Mouse (Mus musculus) heart, embryonic 16.5 days (tissue): Measurements from ENCODE around the gene Hoxd1. TPM values are rescaled to one million over a fixed set of nuclear protein-coding genes. Genes with fewer than 3 reads are reported as not detected.

Experiments used
- ATAC-seq: fragments of 200-750 bp; cut with Nextera tagmentation; replicated peaks from 2 replicates; pipeline ENCODE4 v1.8.0; 2017; ENCODE audit warnings: moderate number of reproducible peaks; ENCODE audit not compliant: insufficient read depth, low FRiP score; ENCODE audit errors: extremely low read depth
- H3K27ac ChIP-seq: fragments of 300-500 bp; sonication (generic); 2 replicates; pipeline ENCODE4 v1.5.1; 2014; ENCODE audit warnings: mild to moderate bottlenecking, low read length, control low read depth, moderate library complexity
- H3K27me3 ChIP-seq: fragments of 300-500 bp; sonication (generic); 2 replicates; pipeline ENCODE4 v1.6.1; 2014; ENCODE audit warnings: low read length, mixed read lengths; ENCODE audit not compliant: control insufficient read depth, insufficient read depth
- H3K36me3 ChIP-seq: fragments of 300-500 bp; sonication (generic); 2 replicates; pipeline ENCODE4 v1.6.1; 2014; ENCODE audit not compliant: control insufficient read depth, insufficient read depth
- H3K4me1 ChIP-seq: fragments of 300-500 bp; sonication (generic); 2 replicates; pipeline ENCODE4 v1.6.1; 2014; ENCODE audit warnings: low read length, mixed read lengths; ENCODE audit not compliant: control insufficient read depth, insufficient read depth
- H3K4me2 ChIP-seq: fragments of 300-500 bp; sonication (generic); 2 replicates; pipeline ENCODE4 v1.6.1; 2014; ENCODE audit warnings: low read depth, mild to moderate bottlenecking, control low read depth, low read length
- H3K4me3 ChIP-seq: fragments of 300-500 bp; sonication (generic); 2 replicates; pipeline ENCODE4 v1.5.1; 2014; ENCODE audit warnings: mild to moderate bottlenecking, control low read depth, low read length
- H3K9ac ChIP-seq: fragments of 300-500 bp; sonication (generic); 2 replicates; pipeline ENCODE4 v1.6.1; 2014; ENCODE audit warnings: low read length, control low read depth
- H3K9me3 ChIP-seq: fragments of 300-500 bp; sonication (generic); replicated peaks from 2 replicates; pipeline ENCODE4 v1.6.1; 2016; ENCODE audit warnings: low read length; ENCODE audit not compliant: control insufficient read depth
- WGBS: fragments of 180-500 bp; shearing (Covaris S2); extraction: QIAGEN DNeasy Blood & Tissue Kit; methylation state at CpG from one replicate; pipeline ENCODE4 v1.1.7; 2014; 5-methylcytosine and 5-hydroxymethylcytosine counted together
- polyA plus RNA-seq: library from polyadenylated mRNA; unstranded; fragments of >200 nt; fragmentation: Nextera tagmentation; extraction: Ambion mirVana; gene quantifications from 2 replicates; pipeline ENCODE4 v1.2.1, GENCODE M21; 2015

The Hoxd1 gene
- polyA plus RNA-seq, 1 experiment from 2014 or later, result not detected

- Histone ChIP-seq H3K4me2 (peak overlapping the region; percentile 55), H3K9ac (no peak overlapping the region), H3K9me3 (no peaks in the 10 kb centered on the region), H3K27ac (no peak overlapping the region), H3K36me3 (no peaks in the 10 kb centered on the region), H3K4me1 (peaks cover 8% of the 10 kb centered on the region), H3K4me3 (peak overlapping the region; percentile 24), H3K27me3 (peaks cover 84% of the 10 kb centered on the region)
- WGBS, result 3% methylated on average over 45 of the region's 45 CpGs
- no peak for ATAC-seq
Observed at GRCm38 (mm10) chr2:74752431-74753174, 10.2 kb upstream of the Hoxd1 start.

GRCm38 (mm10) chr2:74753175-74753523, 9.6 kb upstream of the Hoxd1 start:
- no peak for ATAC-seq
- H3K9me3 ChIP-seq, result no peaks in the 10 kb centered on the region
- peaks cover 84% of the 10 kb centered on the region for H3K27me3 ChIP-seq
- H3K4me2 ChIP-seq, result peak overlapping the region; percentile 55
- peaks cover 8% of the 10 kb centered on the region for H3K4me1 ChIP-seq
- peak overlapping the region; percentile 24 for H3K4me3 ChIP-seq
- H3K27ac ChIP-seq, result no peak overlapping the region
- no peak overlapping the region for H3K9ac ChIP-seq
- 2% methylated on average over 25 of the region's 25 CpGs for WGBS
- no peaks in the 10 kb centered on the region for H3K36me3 ChIP-seq

GRCm38 (mm10) chr2:74753711-74754110, 9.1 kb upstream of the Hoxd1 start:
- Histone ChIP-seq H3K9ac (no peak overlapping the region), H3K9me3 (no peaks in the 10 kb centered on the region), H3K27ac (no peak overlapping the region), H3K36me3 (no peaks in the 10 kb centered on the region), H3K4me2 (no peak overlapping the region), H3K4me1 (peaks cover 8% of the 10 kb centered on the region), H3K4me3 (no peak overlapping the region), H3K27me3 (peaks cover 82% of the 10 kb centered on the region)
- no peak for ATAC-seq
- 31% methylated on average over 5 of the region's 5 CpGs for WGBS

GRCm38 (mm10) chr2:74760146-74760545, 2.6 kb upstream of the Hoxd1 start:
- Histone ChIP-seq H3K27me3 (peaks cover 81% of the 10 kb centered on the region), H3K27ac (no peak overlapping the region), H3K4me1 (peaks cover 13% of the 10 kb centered on the region), H3K4me3 (no peak overlapping the region), H3K36me3 (no peaks in the 10 kb centered on the region), H3K9me3 (no peaks in the 10 kb centered on the region), H3K4me2 (no peak overlapping the region), H3K9ac (no peak overlapping the region)
- ATAC-seq, result no peak
- WGBS, result 0% methylated on average over 1 of the region's 1 CpGs

GRCm38 (mm10) chr2:74761941-74762340, 839 bp upstream of the Hoxd1 start:
- no peak for ATAC-seq
- Histone ChIP-seq H3K4me3 (no peak overlapping the region; the same call in 1 of the 2 replicates), H3K27me3 (peaks cover 82% of the 10 kb centered on the region), H3K27ac (no peak overlapping the region), H3K4me2 (no peak overlapping the region), H3K9me3 (no peaks in the 10 kb centered on the region), H3K9ac (no peak overlapping the region), H3K4me1 (peaks cover 13% of the 10 kb centered on the region), H3K36me3 (no peaks in the 10 kb centered on the region)
- 6% methylated on average over 13 of the region's 13 CpGs for WGBS

- WGBS, result 2% methylated on average over 52 of the region's 53 CpGs
- Histone ChIP-seq H3K9me3 (no peaks in the 10 kb centered on the region), H3K4me1 (peaks cover 13% of the 10 kb centered on the region), H3K36me3 (no peaks in the 10 kb centered on the region), H3K27ac (no peak overlapping the region), H3K9ac (no peak overlapping the region), H3K27me3 (peaks cover 74% of the 10 kb centered on the region), H3K4me2 (peak overlapping the region; percentile 90), H3K4me3 (peak overlapping the region; percentile 60)
- no peak for ATAC-seq
Observed at GRCm38 (mm10) chr2:74763245-74763735, 510 bp downstream of the Hoxd1 start.

- Histone ChIP-seq H3K36me3 (no peaks in the 10 kb centered on the region), H3K4me2 (no peak overlapping the region), H3K9ac (no peak overlapping the region), H3K4me1 (peaks cover 13% of the 10 kb centered on the region), H3K27ac (no peak overlapping the region), H3K4me3 (no peak overlapping the region), H3K27me3 (peaks cover 69% of the 10 kb centered on the region), H3K9me3 (no peaks in the 10 kb centered on the region)
- WGBS, result 42% methylated on average over 10 of the region's 10 CpGs
- ATAC-seq, result no peak
Observed at GRCm38 (mm10) chr2:74763976-74764375, 1.2 kb downstream of the Hoxd1 start.

- no peak overlapping the region for H3K4me3 ChIP-seq
- H3K27me3 ChIP-seq, result peaks cover 7% of the 10 kb centered on the region; the same call in 1 of the 2 replicates
- no peak overlapping the region for H3K9ac ChIP-seq
- WGBS, result 73% methylated on average over 2 of the region's 2 CpGs
- H3K27ac ChIP-seq, result no peak overlapping the region
- H3K4me1 ChIP-seq, result no peaks in the 10 kb centered on the region
- no peaks in the 10 kb centered on the region for H3K36me3 ChIP-seq
- no peak overlapping the region for H3K4me2 ChIP-seq
- H3K9me3 ChIP-seq, result no peaks in the 10 kb centered on the region
- no peak for ATAC-seq
Observed at GRCm38 (mm10) chr2:74774359-74774758, 11.6 kb downstream of the Hoxd1 start.

GRCm38 (mm10) chr2:74777536-74778275, 14.9 kb downstream of the Hoxd1 start:
- H3K9ac ChIP-seq, result no peak overlapping the region
- no peak overlapping the region for H3K4me2 ChIP-seq
- peaks cover 4% of the 10 kb centered on the region; the same call in 1 of the 2 replicates for H3K27me3 ChIP-seq
- peaks cover 3% of the 10 kb centered on the region; the same call in 1 of the 2 replicates for H3K4me1 ChIP-seq
- ATAC-seq, result no peak
- no peaks in the 10 kb centered on the region for H3K9me3 ChIP-seq
- no peaks in the 10 kb centered on the region for H3K36me3 ChIP-seq
- 72% methylated on average over 13 of the region's 13 CpGs for WGBS
- H3K27ac ChIP-seq, result no peak overlapping the region
- no peak overlapping the region for H3K4me3 ChIP-seq
